Mouse (Mus musculus): ENCODE results near the gene Lrriq3.

DNA sequence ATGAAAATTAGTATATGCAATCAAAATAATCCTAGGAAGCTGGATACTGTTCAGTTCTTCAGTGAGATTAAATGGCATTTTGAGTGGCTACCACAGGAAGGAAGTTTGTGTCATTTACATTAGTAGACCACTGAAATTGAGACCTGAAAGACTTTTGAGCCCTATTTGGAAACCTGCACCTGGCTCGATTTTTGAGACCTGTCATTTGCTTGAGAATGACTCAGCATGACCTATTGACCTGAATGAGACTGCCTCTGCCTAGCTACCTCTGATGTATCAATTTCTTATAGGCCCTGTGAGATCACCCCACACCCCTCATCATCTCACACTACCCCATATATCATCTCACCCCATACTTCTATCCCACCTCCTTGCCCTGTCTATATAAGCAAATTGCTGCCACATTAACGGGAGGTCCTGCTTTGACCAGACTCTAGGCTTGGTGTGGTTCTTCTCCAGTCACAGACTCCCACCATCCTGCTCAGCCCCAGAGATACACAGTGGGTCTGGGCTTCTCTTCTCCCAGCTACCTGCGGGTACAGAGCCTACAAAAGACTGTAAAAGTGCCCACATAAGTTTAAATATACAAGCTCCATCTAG lies 87.2 kb downstream of the Lrriq3 start:
- TF ChIP-seq CTCF (IDR thresholded peaks at IDR 0.05; ENCODE audit: insufficient read depth, low read depth, low read length) (no peak), POLR2A (IDR thresholded peaks at IDR 0.05; ENCODE audit: insufficient read depth, low read depth, low read length) (no peak)

Measured in olfactory bulb, adult 2 months (tissue).